Mouse (Mus musculus) G1E (cell line): ENCODE results near the gene Fblim1.
"Not testable (repeated sequence)": the region's sequence is repeated elsewhere in the genome, so short reads cannot be mapped to it uniquely, and the experiment has no call there.

Experiments
- CTCF ChIP-seq: IDR thresholded peaks from 2 replicates; pipeline ENCODE4 v1.5.1; 2012; ENCODE audit warnings: low read depth, low read length, inconsistent platforms, mixed read lengths
- GATA1 ChIP-seq: IDR thresholded peaks from 2 replicates; pipeline ENCODE4 v1.6.1; 2012; ENCODE audit warnings: borderline replicate concordance, low read length, inconsistent platforms, mixed read lengths

DNA sequence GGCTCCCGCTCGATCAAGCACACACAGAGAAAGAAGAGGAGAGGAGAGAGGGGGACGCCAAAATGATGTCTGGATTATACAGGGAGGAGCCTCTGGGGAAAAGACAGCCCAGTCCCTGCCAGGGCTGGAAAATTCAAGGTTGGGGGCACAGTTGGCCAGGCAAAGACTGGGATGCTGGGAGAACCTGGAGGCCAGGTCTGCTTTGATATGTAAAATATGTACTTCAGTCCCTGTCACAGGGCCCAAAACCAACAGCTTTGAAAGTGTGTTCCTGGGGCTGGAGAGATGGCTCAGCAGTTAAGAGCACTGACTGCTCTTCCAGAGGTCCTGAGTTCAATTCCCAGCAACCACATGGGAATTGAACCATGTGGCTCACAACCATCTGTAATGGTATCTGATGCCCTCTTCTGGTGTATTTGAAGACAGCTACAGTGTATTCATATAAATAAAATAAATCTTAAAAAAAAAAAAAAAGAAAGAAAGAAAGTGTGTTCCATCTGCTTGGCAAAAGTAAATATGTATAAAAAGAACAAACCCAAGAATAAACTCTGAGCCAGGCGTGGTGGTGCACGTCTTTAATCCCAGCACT is 44.5 kb downstream of the Fblim1 start:
- not testable (repeated sequence) for TF ChIP-seq CTCF, GATA1
